Mouse (Mus musculus): ENCODE measurements around the gene AA986860.

- no peak for TF ChIP-seq CTCF (IDR thresholded peaks at IDR 0.05; ENCODE audit: low read depth, low read length)
- TF ChIP-seq GATA1 (IDR thresholded peaks at IDR 0.05; ENCODE audit: borderline replicate concordance, low read length) = no peak
- no peak for TF ChIP-seq POLR2AphosphoS5 (IDR thresholded peaks at IDR 0.05; ENCODE audit: insufficient replicate concordance, low read depth, low read length)
- TF ChIP-seq TAL1 (conservative IDR thresholded peaks at IDR 0.05; ENCODE audit: low read depth, low read length) = no peak
Observed at GRCm38 (mm10) chr1:130762045-130762760, 30.4 kb downstream of the AA986860 start.
